Mouse (Mus musculus): ENCODE measurements around the gene Ksr1.

- TF ChIP-seq POLR2A (IDR thresholded peaks at IDR 0.05; ENCODE audit: borderline replicate concordance, control insufficient read depth, low read depth, low read length) (no peak), CTCF (IDR thresholded peaks at IDR 0.05; ENCODE audit: control insufficient read depth, insufficient read depth, low read length) (no peak)
Measured at GRCm38 (mm10) chr11:78971096-78971495, 175.1 kb downstream of the Ksr1 start.

Measured in bone marrow, adult 2 months (tissue).